Mouse (Mus musculus) heart, postnatal 0 days (tissue): Measurements from ENCODE around the gene Rpl36a-ps1.

Source experiments
- CTCF ChIP-seq: IDR thresholded peaks from 2 replicates; pipeline ENCODE4 v1.5.1; 2016; ENCODE audit warnings: antibody characterized with exemption, control low read depth, low read depth
- EP300 ChIP-seq: IDR thresholded peaks from 2 replicates; pipeline ENCODE4 v1.6.1; 2016; ENCODE audit warnings: antibody characterized with exemption, low read depth

DNA sequence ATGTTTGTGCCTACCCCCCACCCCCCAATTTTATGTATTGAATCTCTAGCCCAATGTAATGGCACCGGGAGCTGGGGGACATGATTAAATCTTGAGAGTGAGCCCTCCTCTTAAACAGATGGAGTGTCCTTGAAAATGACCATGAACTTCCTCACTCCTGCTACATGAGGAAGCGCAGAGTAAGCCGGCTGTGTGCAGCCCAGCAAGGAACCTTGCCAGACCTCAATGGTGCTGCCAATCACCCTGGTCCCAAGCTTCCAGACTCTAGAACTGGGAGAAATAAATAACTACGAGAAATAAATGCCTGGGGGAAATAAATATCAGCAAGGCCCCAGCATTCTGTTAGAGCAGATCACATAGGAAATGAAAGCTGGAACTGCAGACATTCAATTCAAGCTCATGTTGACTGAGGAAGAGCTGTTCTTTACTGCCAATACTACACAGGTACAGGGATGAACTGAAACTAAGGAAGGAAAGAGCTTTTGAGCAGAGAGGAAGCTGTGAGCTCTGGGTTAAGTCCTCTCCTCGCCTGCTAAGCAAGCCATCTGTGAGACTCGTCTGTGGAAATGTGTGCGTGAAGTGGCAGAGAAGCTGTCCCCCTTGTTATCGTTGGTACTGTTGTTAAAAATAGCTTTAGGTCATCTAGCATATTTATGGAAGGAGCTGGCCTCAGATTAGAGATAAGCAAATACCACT is 16.3 kb upstream of the Rpl36a-ps1 start:
- peak; percentile 15; the same call in 1 of the 2 replicates for TF ChIP-seq EP300
- TF ChIP-seq CTCF: no peak
